Mouse (Mus musculus) hematopoietic stem cell, adult 5-6 weeks (primary cell): ENCODE measurements around the gene Actn1. TPM values are rescaled to one million over a fixed set of nuclear protein-coding genes. Genes with fewer than 3 reads are reported as not detected.
"Not testable (repeated sequence)": the region's sequence is repeated elsewhere in the genome, so short reads cannot be mapped to it uniquely, and the experiment has no call there.

ENCODE experiments used
- ATAC-seq, 2 experiments: fragments of 125-278 bp in 1 of 2; replicated peaks in 1 of 2; 2 replicates each; pipeline ENCODE4 v1.8.0; 2016 to 2017; ENCODE audit warnings: inconsistent platforms in 2 of 2, mild to moderate bottlenecking in 2 of 2, moderate number of reproducible peaks in 2 of 2, low read depth in 1 of 2, moderate TSS enrichment in 1 of 2; ENCODE audit not compliant: low FRiP score in 2 of 2, poor library complexity in 2 of 2, severe bottlenecking in 2 of 2, insufficient read depth in 1 of 2, low TSS enrichment in 1 of 2
- total RNA-seq: library from RNA; stranded (forward); fragments of 172-1452, 232-1000 nt; gene quantifications from 2 replicates; pipeline ENCODE4 v1.2.3, GENCODE M21; 2017

Actn1 gene
- total RNA-seq = 19.7 and 33.1 TPM in 2 replicates

DNA sequence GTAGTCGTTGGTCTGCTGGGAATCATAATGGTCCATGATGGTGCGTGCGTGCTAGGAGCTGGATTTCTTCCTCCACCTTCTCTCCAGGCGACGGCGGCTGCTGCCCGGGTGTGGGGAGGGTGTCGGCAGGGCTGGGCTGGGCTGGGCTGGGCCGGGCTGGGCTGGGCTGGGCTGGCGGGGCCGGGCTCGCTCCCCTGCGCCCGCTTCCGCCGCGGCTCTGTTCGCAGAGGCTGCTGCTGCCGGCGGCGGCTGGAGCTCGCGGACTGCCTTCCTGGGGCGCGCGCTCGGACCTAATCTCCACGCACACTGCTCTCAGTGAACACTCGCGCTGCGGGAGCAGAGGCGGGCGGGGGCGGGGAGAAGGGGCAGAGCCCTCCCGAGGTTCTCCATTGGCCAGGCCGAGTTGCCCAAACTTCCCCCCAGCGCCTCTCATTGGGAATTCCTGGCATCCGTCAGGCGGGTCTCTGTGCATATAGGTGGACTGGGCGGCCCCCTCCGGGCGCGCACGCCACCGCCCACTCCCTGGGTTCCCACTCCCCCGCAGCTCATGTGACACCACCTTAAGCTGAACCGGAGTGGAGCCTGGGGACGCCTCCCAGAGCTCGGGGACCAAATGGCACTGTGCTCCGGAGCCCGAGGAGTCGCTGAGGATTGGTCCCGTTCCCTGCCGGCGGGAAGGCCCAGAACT, at the start of gene Actn1:
Gene Actn1, minus strand, starts transcription at position 316 of the 688 bp plus-strand sequence.
- peak; percentile 72 to 73 for ATAC-seq

DNA sequence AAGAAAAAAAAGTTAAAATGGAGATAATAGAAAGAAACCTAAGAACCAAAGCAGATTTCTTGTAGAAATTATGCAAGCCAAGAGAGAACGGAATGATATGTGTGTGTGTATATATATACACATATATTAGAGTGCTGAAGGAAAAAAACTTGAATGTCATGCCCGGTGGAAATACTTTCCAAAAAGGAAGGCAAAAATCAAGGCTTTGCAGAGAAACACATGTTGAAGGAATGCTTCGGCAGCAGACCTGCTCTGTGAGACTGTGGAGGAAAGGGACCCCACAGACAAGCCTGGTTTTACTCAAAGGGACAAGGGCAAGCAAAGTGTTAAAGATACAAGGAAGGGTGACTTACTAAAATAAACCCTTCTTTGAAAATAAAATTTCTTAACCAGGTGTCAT, 47.4 kb upstream of the Actn1 start:
- ATAC-seq = no peak

DNA sequence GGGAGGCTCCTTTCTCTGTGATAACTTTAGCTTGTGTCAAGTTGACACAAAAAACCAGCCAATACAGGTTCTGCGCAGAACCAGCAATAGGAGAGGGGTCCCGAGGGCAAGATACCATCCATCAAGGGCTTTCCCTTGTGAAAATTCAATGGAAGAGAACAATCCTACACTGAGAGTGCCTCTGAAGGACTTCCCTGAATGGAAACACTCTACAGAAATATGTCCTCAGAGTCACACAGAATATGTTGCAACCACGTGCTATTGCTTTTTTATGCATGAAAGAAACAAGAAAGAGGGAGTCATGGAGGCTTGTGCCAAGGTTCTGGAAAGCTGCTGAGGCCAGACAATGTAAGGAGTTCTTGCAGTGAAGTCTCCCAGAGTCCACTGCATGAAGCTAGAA, 44.3 kb upstream of the Actn1 start:
- ATAC-seq = no peak

- ATAC-seq = no peak
These were observed 40.8 kb upstream of the Actn1 start for GRCm38 (mm10) chr12:80300833-80301456.

DNA sequence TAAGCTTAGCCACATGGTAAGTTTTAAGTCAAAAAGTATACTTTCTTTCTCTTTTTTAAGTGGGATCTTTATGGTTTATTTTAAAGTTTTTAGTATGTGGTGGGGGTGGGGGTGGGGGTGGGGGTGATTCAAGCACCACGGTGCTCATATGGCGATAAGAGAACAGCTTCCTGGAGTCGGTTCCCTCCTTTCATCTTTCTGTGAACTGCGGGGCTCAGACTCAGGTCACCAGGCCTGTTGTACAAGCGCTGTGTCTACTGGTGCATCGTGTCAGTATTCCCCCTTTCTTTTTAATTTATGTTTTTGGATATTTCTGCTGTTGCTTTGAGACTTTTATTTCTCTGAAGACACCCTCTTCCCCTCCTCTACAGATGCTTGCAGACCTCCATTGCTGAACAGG, 38.5 kb upstream of the Actn1 start:
- ATAC-seq = no peak

- ATAC-seq = no peak
These were observed 31.8 kb upstream of the Actn1 start for GRCm38 (mm10) chr12:80291895-80292435.

GRCm38 (mm10) chr12:80290964-80291363, 30.8 kb upstream of the Actn1 start:
- no peak for ATAC-seq

DNA sequence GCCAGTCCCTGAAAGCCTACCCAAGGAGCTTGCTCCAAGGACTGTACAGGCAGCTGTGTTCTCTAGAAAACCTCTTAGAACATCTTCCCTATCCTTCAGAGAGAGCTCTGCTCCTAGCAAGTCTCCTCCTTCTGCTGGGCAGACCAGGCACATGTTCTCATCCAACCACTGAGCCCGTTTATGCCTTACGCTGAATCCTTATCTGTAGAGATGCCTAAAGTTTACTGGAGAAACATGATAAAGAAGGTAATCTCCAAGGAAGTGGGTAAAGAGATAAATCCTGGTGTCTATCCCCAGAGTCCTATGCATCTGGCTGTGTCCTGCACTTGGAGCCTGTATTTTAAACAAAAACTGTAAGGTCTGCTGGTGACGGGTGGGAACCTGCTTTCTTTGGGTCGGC, 30.3 kb upstream of the Actn1 start:
- no peak for ATAC-seq

DNA sequence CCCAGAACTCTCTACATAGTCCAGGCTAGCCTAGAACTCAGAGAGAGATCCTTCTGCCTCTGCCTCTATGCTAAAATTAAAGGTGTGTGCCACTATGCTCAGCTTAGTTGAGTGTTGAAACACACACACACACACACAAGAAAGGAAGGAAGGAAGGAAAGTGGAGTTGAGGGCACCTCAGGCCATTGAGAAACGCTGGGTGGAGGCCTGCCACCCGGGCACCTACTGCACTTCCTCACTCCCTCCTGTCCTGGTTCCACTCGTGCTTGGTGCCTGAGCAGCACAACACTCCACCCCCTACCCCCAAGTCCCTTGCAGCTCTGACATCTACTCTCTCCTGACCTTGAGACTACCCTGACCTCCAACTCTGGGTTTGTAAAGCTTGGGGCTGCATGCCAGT, 29.6 kb upstream of the Actn1 start:
- ATAC-seq = peak in 1 of 2 experiments; percentile 51; a peak in 1 of 4 replicates

- ATAC-seq = 0 out of 4 replicates have a peak, but pooled peaks of 1 of the 2 experiments have one; percentile 17
These were observed 25.7 kb upstream of the Actn1 start for GRCm38 (mm10) chr12:80285890-80286289.

DNA sequence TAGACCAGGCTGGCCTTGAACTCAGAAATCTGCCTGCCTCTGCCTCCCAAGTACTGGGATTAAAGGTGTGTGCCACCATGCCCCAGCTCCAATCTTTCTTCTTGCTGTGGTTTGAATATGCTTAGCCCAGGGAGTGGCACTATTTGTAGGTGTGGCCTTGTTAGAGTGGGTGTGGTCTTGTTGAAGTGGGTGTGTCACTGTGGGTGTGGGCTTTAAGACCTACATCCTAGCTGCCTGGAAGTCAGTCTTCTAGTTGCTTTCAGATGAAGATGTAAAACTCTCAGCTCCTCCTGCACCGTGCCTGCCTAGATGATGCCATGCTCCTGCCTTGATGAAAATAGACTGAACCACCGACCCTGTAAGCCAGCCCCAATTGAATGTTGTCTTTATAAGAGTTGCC, 24.1 kb upstream of the Actn1 start:
- ATAC-seq = not testable (repeated sequence)

DNA sequence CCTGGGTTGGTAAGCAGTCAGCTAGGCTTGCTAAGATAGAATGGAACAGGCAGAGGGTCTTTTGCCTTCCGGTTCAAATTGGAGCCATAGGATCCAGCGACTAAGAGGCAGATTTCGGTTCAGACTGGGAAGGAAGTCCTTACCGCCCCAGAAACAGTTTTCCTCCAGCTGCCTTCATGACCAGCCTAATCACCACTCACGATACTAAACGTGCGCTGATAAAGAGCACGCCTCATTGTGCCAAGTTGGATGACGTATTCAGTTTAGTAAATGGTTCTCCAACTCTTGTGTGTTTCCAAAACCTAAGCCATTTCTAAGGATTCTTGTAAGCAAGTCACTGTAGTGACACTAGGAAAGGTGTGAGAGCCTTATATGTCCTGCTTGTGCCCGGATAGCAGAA, 18.7 kb upstream of the Actn1 start:
- ATAC-seq = no peak

- ATAC-seq = no peak
These were observed 17.3 kb upstream of the Actn1 start for GRCm38 (mm10) chr12:80277428-80277827.

DNA sequence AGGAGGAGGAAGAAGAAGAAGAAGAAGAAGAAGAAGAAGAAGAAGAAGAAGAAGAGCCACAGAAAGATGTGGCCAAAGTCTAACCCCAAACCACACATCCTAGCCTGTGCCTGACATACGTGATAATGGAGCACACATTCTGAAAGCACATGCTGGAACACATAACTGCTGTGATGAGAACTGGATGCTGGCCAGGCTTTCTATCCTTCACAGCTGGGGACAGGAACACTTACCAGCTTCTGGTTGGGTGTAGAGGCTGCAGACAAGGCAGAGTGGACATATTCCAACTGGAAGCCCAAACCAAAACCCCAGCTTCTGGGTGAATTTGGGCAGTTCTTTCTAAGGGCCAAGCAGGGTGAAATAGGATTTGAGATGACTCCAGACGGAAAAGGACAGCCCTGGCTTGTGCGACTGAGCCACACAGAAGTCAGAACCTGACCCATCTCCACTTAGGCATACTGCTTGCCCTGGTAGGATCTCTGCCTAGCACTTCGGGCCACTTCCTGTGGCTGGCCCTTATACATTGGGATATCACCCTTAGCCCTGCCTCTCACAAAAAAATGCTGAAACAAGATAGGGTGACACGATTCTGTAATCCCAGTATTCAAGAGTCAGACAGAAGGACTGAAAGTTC, 15.1 kb upstream of the Actn1 start:
- no peak for ATAC-seq

GRCm38 (mm10) chr12:80273020-80273686, 13.0 kb upstream of the Actn1 start:
- ATAC-seq = 0 out of 4 replicates have a peak, but pooled peaks of 1 of the 2 experiments have one; percentile 32

- no peak for ATAC-seq
These were observed 11.6 kb upstream of the Actn1 start for GRCm38 (mm10) chr12:80271806-80272205.

DNA sequence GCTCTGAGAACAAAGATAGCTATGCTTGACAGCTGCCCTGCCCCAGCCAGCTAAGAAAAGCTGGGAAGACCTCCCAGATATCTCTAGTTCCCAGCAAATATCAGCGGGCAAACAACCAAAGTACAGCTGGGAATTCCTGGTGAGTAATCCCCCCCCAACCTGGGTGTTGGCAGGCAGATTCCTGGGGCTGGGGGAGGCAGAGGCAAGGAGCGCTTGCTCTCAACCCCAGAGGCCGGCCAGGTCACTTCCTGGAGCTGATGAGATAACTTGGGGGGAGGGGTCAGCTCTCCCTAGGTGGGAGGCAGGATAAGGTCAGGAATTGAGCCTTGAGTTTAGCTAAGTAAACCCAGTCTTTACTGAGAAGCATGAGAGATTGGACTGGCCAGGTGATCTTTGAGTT, 10.8 kb upstream of the Actn1 start:
- no peak for ATAC-seq

GRCm38 (mm10) chr12:80269303-80269702, 9.1 kb upstream of the Actn1 start:
- no peak for ATAC-seq
